Mouse (Mus musculus): ENCODE results near the gene Sdc1. TPM values are rescaled to one million over a fixed set of nuclear protein-coding genes. Genes with fewer than 3 reads are reported as not detected.

The Sdc1 gene
- total and polyA plus RNA-seq, 2 experiments from 2014 or later = 12.3 to 21.1 TPM

- Histone ChIP-seq H3K27ac (ENCODE audit: low read depth, low read length) (no peak overlapping the region), H3K36me3 (ENCODE audit: insufficient read depth, low read length) (no peaks in the 10 kb centered on the region), H3K9me3 (ENCODE audit: low read length) (no peaks in the 10 kb centered on the region), H3K4me3 (ENCODE audit: low read depth, low read length) (no peak overlapping the region), H3K4me2 (ENCODE audit: low read depth, low read length, poor library complexity, severe bottlenecking) (no peak overlapping the region), H3K4me1 (ENCODE audit: insufficient read depth, low read length) (no peaks in the 10 kb centered on the region), H3K27me3 (ENCODE audit: insufficient read depth, low read length) (no peaks in the 10 kb centered on the region), H3K9ac (replicated peaks; ENCODE audit: low read length, poor library complexity, severe bottlenecking) (no peak overlapping the region)
- no peak for DNase-seq (ENCODE audit: low spot score)
- no peak for ATAC-seq (ENCODE audit: low FRiP score)
- no peak for TF ChIP-seq CTCF (IDR thresholded peaks at IDR 0.05)
- WGBS = 89% methylated on average over 6 of the region's 6 CpGs
Observed at GRCm38 (mm10) chr12:8831710-8832109, 60.6 kb downstream of the Sdc1 start.

- WGBS = 69% methylated on average over 7 of the region's 7 CpGs
- H3K9ac ChIP-seq (replicated peaks; ENCODE audit: low read length, poor library complexity, severe bottlenecking) = no peak overlapping the region
Observed at GRCm38 (mm10) chr12:8840782-8841325, 69.7 kb downstream of the Sdc1 start.

GRCm38 (mm10) chr12:8842725-8843124, 71.6 kb downstream of the Sdc1 start:
- no peak overlapping the region for H3K27ac ChIP-seq (ENCODE audit: low read depth, low read length)
- 83% methylated on average over 7 of the region's 7 CpGs for WGBS
- H3K4me2 ChIP-seq (ENCODE audit: low read depth, low read length, poor library complexity, severe bottlenecking) = no peak overlapping the region
- H3K4me3 ChIP-seq (ENCODE audit: low read depth, low read length) = no peak overlapping the region
- DNase-seq (ENCODE audit: low spot score) (no peak), ATAC-seq (ENCODE audit: low FRiP score) (no peak)
- TF ChIP-seq CTCF (IDR thresholded peaks at IDR 0.05) = no peak
- H3K36me3 ChIP-seq (ENCODE audit: insufficient read depth, low read length) = no peaks in the 10 kb centered on the region
- no peaks in the 10 kb centered on the region for H3K9me3 ChIP-seq (ENCODE audit: low read length)
- H3K9ac ChIP-seq (replicated peaks; ENCODE audit: low read length, poor library complexity, severe bottlenecking) = no peak overlapping the region
- H3K27me3 ChIP-seq (ENCODE audit: insufficient read depth, low read length) = no peaks in the 10 kb centered on the region
- no peaks in the 10 kb centered on the region for H3K4me1 ChIP-seq (ENCODE audit: insufficient read depth, low read length)

More at GRCm38 (mm10) chr12:8840782-8841325, 69.7 kb downstream of the Sdc1 start:
- H3K4me3 ChIP-seq (ENCODE audit: low read depth, low read length) = no peak overlapping the region
- DNase-seq (ENCODE audit: low spot score) (no peak), ATAC-seq (ENCODE audit: low FRiP score) (no peak)
- no peaks in the 10 kb centered on the region for H3K27me3 ChIP-seq (ENCODE audit: insufficient read depth, low read length)
- H3K36me3 ChIP-seq (ENCODE audit: insufficient read depth, low read length) = no peaks in the 10 kb centered on the region
- H3K9me3 ChIP-seq (ENCODE audit: low read length) = no peaks in the 10 kb centered on the region
- H3K27ac ChIP-seq (ENCODE audit: low read depth, low read length) = no peak overlapping the region
- TF ChIP-seq CTCF (IDR thresholded peaks at IDR 0.05) = no peak
- no peak overlapping the region for H3K4me2 ChIP-seq (ENCODE audit: low read depth, low read length, poor library complexity, severe bottlenecking)
- H3K4me1 ChIP-seq (ENCODE audit: insufficient read depth, low read length) = no peaks in the 10 kb centered on the region

Other genes starting within 250 kb of the Sdc1 start
- not detected in 2 replicates for gene Slc7a15, start 172.3 kb upstream of the Sdc1 start, total RNA-seq (2014; rRNA removed)
- not detected in 2 replicates for gene Slc7a15, start 172.3 kb upstream of the Sdc1 start, polyA plus RNA-seq (2015; fragmentation: Nextera tagmentation; extraction: Ambion mirVana)
- gene Pum2, start 97.2 kb upstream of the Sdc1 start, total RNA-seq (2014; rRNA removed) = 117 and 123 TPM in 2 replicates
- 35.2 and 35.3 TPM in 2 replicates for gene Pum2, start 97.2 kb upstream of the Sdc1 start, polyA plus RNA-seq (2015; fragmentation: Nextera tagmentation; extraction: Ambion mirVana)
- gene Laptm4a, start 150.3 kb downstream of the Sdc1 start, total RNA-seq (2014; rRNA removed) = 165 and 177 TPM in 2 replicates
- 225 TPM in 2 replicates for gene Laptm4a, start 150.3 kb downstream of the Sdc1 start, polyA plus RNA-seq (2015; fragmentation: Nextera tagmentation; extraction: Ambion mirVana)
- gene Matn3, start 176.6 kb downstream of the Sdc1 start, total RNA-seq (2014; rRNA removed) = 0.33 and 0.38 TPM in 2 replicates
- gene Matn3, start 176.6 kb downstream of the Sdc1 start, polyA plus RNA-seq (2015; fragmentation: Nextera tagmentation; extraction: Ambion mirVana) = 0.11 and 0.29 TPM in 2 replicates
- 19.3 and 24.2 TPM in 2 replicates for gene Wdr35, start 202.6 kb downstream of the Sdc1 start, total RNA-seq (2014; rRNA removed)
- 21.4 and 22.4 TPM in 2 replicates for gene Wdr35, start 202.6 kb downstream of the Sdc1 start, polyA plus RNA-seq (2015; fragmentation: Nextera tagmentation; extraction: Ambion mirVana)